Mouse (Mus musculus): Measurements from ENCODE around the gene Smok3b. TPM values are rescaled to one million over a fixed set of nuclear protein-coding genes. Genes with fewer than 3 reads are reported as not detected.

Smok3b gene
- polyA plus RNA-seq, 1 experiment, result not detected

DNA sequence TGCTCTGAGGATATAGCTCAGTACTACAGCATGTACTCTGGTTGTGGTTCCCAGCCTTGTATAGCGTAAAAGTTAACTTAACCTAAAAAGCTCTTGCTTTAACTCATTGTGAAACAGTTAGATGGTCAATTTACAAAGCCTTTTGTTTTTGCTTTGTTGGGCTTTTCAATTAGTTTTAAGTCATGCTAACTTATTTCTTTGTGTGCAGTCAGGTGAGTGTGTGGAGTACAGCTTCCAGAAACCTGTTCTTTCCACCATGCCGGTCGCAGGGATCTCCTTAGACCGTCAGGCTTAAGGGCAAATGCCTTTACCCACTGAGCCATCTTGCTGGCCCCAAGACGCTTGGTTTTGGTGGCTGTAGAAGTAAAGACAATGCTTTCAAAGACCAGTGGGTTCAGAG lies 69.5 kb downstream of the Smok3b start:
- Histone ChIP-seq H3K36me3 (ENCODE audit: control insufficient read depth, insufficient read depth, low read length) (peaks cover 18% of the 10 kb centered on the region), H3K27ac (ENCODE audit: insufficient read depth, low read length) (no peak overlapping the region), H3K4me3 (ENCODE audit: extremely low read depth, insufficient read depth, insufficient read length) (no peak overlapping the region), H3K4me1 (ENCODE audit: control insufficient read depth, insufficient read depth, insufficient read length) (peaks cover 2% of the 10 kb centered on the region; the same call in 1 of the 2 replicates), H3K27me3 (ENCODE audit: control insufficient read depth, insufficient read depth, low read length) (no peaks in the 10 kb centered on the region)
- TF ChIP-seq POLR2A (IDR thresholded peaks at IDR 0.05; ENCODE audit: low read depth, low read length) (no peak), CTCF (IDR thresholded peaks at IDR 0.05; ENCODE audit: extremely low read depth, insufficient read depth, insufficient read length, insufficient replicate concordance) (no peak)
- DNase-seq (ENCODE audit: low read depth in 1 of 2, low spot score in 2 of 2), result no peak
- 92% methylated on average over 5 of the region's 5 CpGs for WGBS

DNA sequence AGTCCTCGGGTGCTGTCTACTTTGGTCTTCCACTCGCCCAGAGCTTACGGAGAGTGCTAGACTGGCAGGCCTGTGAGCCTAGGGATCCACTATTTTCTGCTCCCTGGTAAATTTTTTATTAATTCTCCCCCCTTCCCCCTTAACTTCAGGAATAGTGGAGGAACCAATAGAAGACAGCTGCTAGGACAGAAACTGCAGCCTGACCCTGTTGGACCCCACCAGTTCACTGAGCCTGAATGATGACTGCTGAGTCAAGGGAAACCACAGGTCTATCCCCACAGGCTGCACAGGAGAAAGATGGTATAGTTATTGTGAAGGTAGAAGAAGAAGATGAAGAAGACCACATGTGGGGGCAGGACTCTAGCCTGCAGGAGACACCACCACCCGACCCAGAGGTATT lies 71.5 kb downstream of the Smok3b start:
- peaks cover 23% of the 10 kb centered on the region for H3K36me3 ChIP-seq (ENCODE audit: control insufficient read depth, insufficient read depth, low read length)
- WGBS, result 95% methylated on average over 4 of the region's 4 CpGs
- no peak for DNase-seq (ENCODE audit: low read depth in 1 of 2, low spot score in 2 of 2)
- no peak overlapping the region for H3K27ac ChIP-seq (ENCODE audit: insufficient read depth, low read length)
- no peak for TF ChIP-seq POLR2A (IDR thresholded peaks at IDR 0.05; ENCODE audit: low read depth, low read length)
- no peak for TF ChIP-seq CTCF (IDR thresholded peaks at IDR 0.05; ENCODE audit: extremely low read depth, insufficient read depth, insufficient read length, insufficient replicate concordance)
- no peak overlapping the region for H3K4me3 ChIP-seq (ENCODE audit: extremely low read depth, insufficient read depth, insufficient read length)
- H3K4me1 ChIP-seq (ENCODE audit: control insufficient read depth, insufficient read depth, insufficient read length), result no peaks in the 10 kb centered on the region; the same call in 1 of the 2 replicates
- H3K27me3 ChIP-seq (ENCODE audit: control insufficient read depth, insufficient read depth, low read length), result no peaks in the 10 kb centered on the region

DNA sequence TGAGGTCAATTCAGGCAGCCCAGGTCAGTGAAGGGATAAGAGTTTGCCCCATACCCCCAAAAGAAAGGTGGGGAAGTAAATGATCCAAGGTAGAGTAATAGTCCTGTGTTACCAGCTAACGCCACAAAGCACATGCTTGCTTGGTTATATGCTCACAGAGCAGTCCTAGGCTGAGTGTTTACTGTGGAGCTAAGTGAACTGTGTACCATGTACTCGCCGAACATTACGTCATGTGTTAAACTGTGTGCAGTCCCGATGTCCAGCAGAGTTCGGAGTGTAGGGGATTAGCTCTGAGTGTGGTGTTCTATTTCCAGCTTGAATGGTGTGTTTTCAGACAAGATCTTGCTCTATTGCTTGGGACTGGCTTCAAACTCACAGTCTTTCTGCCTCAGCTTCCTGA lies 73.2 kb downstream of the Smok3b start:
- TF ChIP-seq CTCF (IDR thresholded peaks at IDR 0.05; ENCODE audit: extremely low read depth, insufficient read depth, insufficient read length, insufficient replicate concordance) (no peak), POLR2A (IDR thresholded peaks at IDR 0.05; ENCODE audit: low read depth, low read length) (no peak)
- Histone ChIP-seq H3K36me3 (ENCODE audit: control insufficient read depth, insufficient read depth, low read length) (peaks cover 32% of the 10 kb centered on the region), H3K27me3 (ENCODE audit: control insufficient read depth, insufficient read depth, low read length) (no peaks in the 10 kb centered on the region), H3K4me1 (ENCODE audit: control insufficient read depth, insufficient read depth, insufficient read length) (no peaks in the 10 kb centered on the region; the same call in 1 of the 2 replicates), H3K27ac (ENCODE audit: insufficient read depth, low read length) (no peak overlapping the region), H3K4me3 (ENCODE audit: extremely low read depth, insufficient read depth, insufficient read length) (no peak overlapping the region)
- 98% methylated on average over 6 of the region's 6 CpGs for WGBS
- DNase-seq (ENCODE audit: low read depth in 1 of 2, low spot score in 2 of 2), result no peak

Other genes with a start within 250 kb of the Smok3b start
- 43.9 and 55.3 TPM in 2 replicates for gene Ppp1r35, start 242.6 kb upstream of the Smok3b start, polyA plus RNA-seq (2012; rRNA removed)
- gene Mepce, start 233.8 kb upstream of the Smok3b start, polyA plus RNA-seq (2012; rRNA removed), result 36.9 and 44.4 TPM in 2 replicates
- gene Zcwpw1, start 233.6 kb upstream of the Smok3b start, polyA plus RNA-seq (2012; rRNA removed), result 1.6 and 2.4 TPM in 2 replicates
- gene Pilra, start 185.1 kb upstream of the Smok3b start, polyA plus RNA-seq (2012; rRNA removed), result 22.5 and 41.5 TPM in 2 replicates
- gene Pilrb1, start 163.3 kb upstream of the Smok3b start, polyA plus RNA-seq (2012; rRNA removed), result 22.8 and 40.7 TPM in 2 replicates
- 28.8 and 47.8 TPM in 2 replicates for gene Pilrb2, start 149.6 kb upstream of the Smok3b start, polyA plus RNA-seq (2012; rRNA removed)
- gene Cyp3a13, start 99.8 kb upstream of the Smok3b start, polyA plus RNA-seq (2012; rRNA removed), result not detected in 2 replicates
- gene Gjc3, start 58.3 kb upstream of the Smok3b start, polyA plus RNA-seq (2012; rRNA removed), result 0.02 TPM in 2 replicates
- gene Azgp1, start 39.9 kb upstream of the Smok3b start, polyA plus RNA-seq (2012; rRNA removed), result not detected in 2 replicates
- not detected in 2 replicates for gene Smok3a, start 168 bp upstream of the Smok3b start, polyA plus RNA-seq (2012; rRNA removed)
- gene Smok3c, start 31.8 kb downstream of the Smok3b start, polyA plus RNA-seq (2012; rRNA removed), result not detected in 2 replicates
- 1.6 and 1.8 TPM in 2 replicates for gene Zkscan1, start 63.7 kb downstream of the Smok3b start, polyA plus RNA-seq (2012; rRNA removed)
- gene Zscan21, start 95.5 kb downstream of the Smok3b start, polyA plus RNA-seq (2012; rRNA removed), result 3.3 and 3.7 TPM in 2 replicates
- gene Zfp113, start 134.3 kb downstream of the Smok3b start, polyA plus RNA-seq (2012; rRNA removed), result 1.1 and 3.5 TPM in 2 replicates
- 34.3 and 38.1 TPM in 2 replicates for gene Cops6, start 139.6 kb downstream of the Smok3b start, polyA plus RNA-seq (2012; rRNA removed)
- gene Ap4m1, start 150.6 kb downstream of the Smok3b start, polyA plus RNA-seq (2012; rRNA removed), result 20.2 and 22.6 TPM in 2 replicates
- gene Mcm7, start 151.0 kb downstream of the Smok3b start, polyA plus RNA-seq (2012; rRNA removed), result 35.7 and 51.0 TPM in 2 replicates
- 38.6 and 50.6 TPM in 2 replicates for gene Taf6, start 166.0 kb downstream of the Smok3b start, polyA plus RNA-seq (2012; rRNA removed)
- 2.9 and 4.3 TPM in 2 replicates for gene Cnpy4, start 166.1 kb downstream of the Smok3b start, polyA plus RNA-seq (2012; rRNA removed)
- 2.6 and 4.0 TPM in 2 replicates for gene Mblac1, start 172.9 kb downstream of the Smok3b start, polyA plus RNA-seq (2012; rRNA removed)
- 1.2 and 1.6 TPM in 2 replicates for gene Nxpe5, start 204.5 kb downstream of the Smok3b start, polyA plus RNA-seq (2012; rRNA removed)
- 108 and 135 TPM in 2 replicates for gene Lamtor4, start 234.1 kb downstream of the Smok3b start, polyA plus RNA-seq (2012; rRNA removed)
- gene BC037034, start 242.6 kb downstream of the Smok3b start, polyA plus RNA-seq (2012; rRNA removed), result 114 and 128 TPM in 2 replicates